Mouse (Mus musculus) stomach, postnatal 0 days (tissue): Measurements from ENCODE around the gene Tex44. TPM values are rescaled to one million over a fixed set of nuclear protein-coding genes. Genes with fewer than 3 reads are reported as not detected.
A peak's percentile ranks its signal among the peaks of the same experiment; 100 is the strongest.

Source experiments
- ATAC-seq: fragments of 200-750 bp; cut with Nextera tagmentation; 2 replicates; pipeline ENCODE4 v1.8.0; 2017; ENCODE audit not compliant: low FRiP score, low TSS enrichment
- DNase-seq: peaks from one replicate; pipeline ENCODE4 v3.0.0-alpha.2; 2016; ENCODE audit warnings: low spot score
- H3K27ac ChIP-seq: fragments of 300-500 bp; sonication (generic); replicated peaks from 2 replicates; pipeline ENCODE4 v1.5.1; 2014; ENCODE audit warnings: mild to moderate bottlenecking, control low read depth
- H3K27me3 ChIP-seq: fragments of 300-500 bp; sonication (generic); 2 replicates; pipeline ENCODE4 v1.6.1; 2014; ENCODE audit warnings: low read length; ENCODE audit not compliant: control insufficient read depth, insufficient read depth
- H3K36me3 ChIP-seq: fragments of 300-500 bp; sonication (generic); 2 replicates; pipeline ENCODE4 v1.6.1; 2014; ENCODE audit warnings: low read length, mixed read lengths; ENCODE audit not compliant: control insufficient read depth, insufficient read depth
- H3K4me1 ChIP-seq: fragments of 300-500 bp; sonication (generic); replicated peaks from 2 replicates; pipeline ENCODE4 v1.6.1; 2014; ENCODE audit warnings: antibody characterized with exemption; ENCODE audit not compliant: control insufficient read depth, insufficient read depth
- H3K4me2 ChIP-seq: fragments of 300-500 bp; sonication (generic); replicated peaks from 2 replicates; pipeline ENCODE4 v1.6.1; 2014; ENCODE audit warnings: low read depth, mild to moderate bottlenecking, control low read depth, moderate library complexity
- H3K4me3 ChIP-seq: fragments of 300-500 bp; sonication (generic); 2 replicates; pipeline ENCODE4 v1.5.1; 2014; ENCODE audit warnings: low read depth, low read length, control low read depth
- H3K9ac ChIP-seq: fragments of 300-500 bp; sonication (generic); 2 replicates; pipeline ENCODE4 v1.6.1; 2014; ENCODE audit warnings: mild to moderate bottlenecking, low read length, control low read depth, mixed read lengths
- H3K9me3 ChIP-seq: fragments of 300-500 bp; sonication (generic); 2 replicates; pipeline ENCODE4 v1.6.1; 2016; ENCODE audit warnings: low read length; ENCODE audit not compliant: control insufficient read depth
- CTCF ChIP-seq: IDR thresholded peaks from 2 replicates; pipeline ENCODE4 v1.5.1; 2016; ENCODE audit warnings: antibody characterized with exemption, low read depth, mild to moderate bottlenecking, moderate library complexity
- EP300 ChIP-seq: optimal IDR thresholded peaks from 2 replicates; pipeline ENCODE3; 2016; ENCODE audit warnings: antibody characterized with exemption
- WGBS: fragments of 180-500 bp; shearing (Covaris S2); extraction: QIAGEN DNeasy Blood & Tissue Kit; methylation state at CpG from one replicate; pipeline ENCODE4 v1.1.7; 2014; 5-methylcytosine and 5-hydroxymethylcytosine counted together
- polyA plus RNA-seq: library from polyadenylated mRNA; unstranded; fragments of >200 nt; fragmentation: Nextera tagmentation; extraction: Ambion mirVana; gene quantifications from 2 replicates; pipeline ENCODE4 v1.2.1, GENCODE M21; 2015

Gene Tex44
- polyA plus RNA-seq, 1 experiment from 2014 or later = not detected

- H3K4me3 ChIP-seq = no peak overlapping the region
- no peaks in the 10 kb centered on the region for H3K36me3 ChIP-seq
- DNase-seq (no peak), ATAC-seq (no peak)
- H3K4me1 ChIP-seq = peaks cover 19% of the 10 kb centered on the region
- H3K27me3 ChIP-seq = no peaks in the 10 kb centered on the region
- no peak overlapping the region for H3K27ac ChIP-seq
- H3K9me3 ChIP-seq = no peaks in the 10 kb centered on the region
- H3K4me2 ChIP-seq = no peak overlapping the region
- no peak for TF ChIP-seq EP300
- TF ChIP-seq CTCF = peak; percentile 72
- 55% methylated on average over 2 of the region's 2 CpGs for WGBS
- H3K9ac ChIP-seq = no peak overlapping the region
Measured at GRCm38 (mm10) chr1:86438501-86438900, 12.4 kb downstream of the Tex44 start.

DNA sequence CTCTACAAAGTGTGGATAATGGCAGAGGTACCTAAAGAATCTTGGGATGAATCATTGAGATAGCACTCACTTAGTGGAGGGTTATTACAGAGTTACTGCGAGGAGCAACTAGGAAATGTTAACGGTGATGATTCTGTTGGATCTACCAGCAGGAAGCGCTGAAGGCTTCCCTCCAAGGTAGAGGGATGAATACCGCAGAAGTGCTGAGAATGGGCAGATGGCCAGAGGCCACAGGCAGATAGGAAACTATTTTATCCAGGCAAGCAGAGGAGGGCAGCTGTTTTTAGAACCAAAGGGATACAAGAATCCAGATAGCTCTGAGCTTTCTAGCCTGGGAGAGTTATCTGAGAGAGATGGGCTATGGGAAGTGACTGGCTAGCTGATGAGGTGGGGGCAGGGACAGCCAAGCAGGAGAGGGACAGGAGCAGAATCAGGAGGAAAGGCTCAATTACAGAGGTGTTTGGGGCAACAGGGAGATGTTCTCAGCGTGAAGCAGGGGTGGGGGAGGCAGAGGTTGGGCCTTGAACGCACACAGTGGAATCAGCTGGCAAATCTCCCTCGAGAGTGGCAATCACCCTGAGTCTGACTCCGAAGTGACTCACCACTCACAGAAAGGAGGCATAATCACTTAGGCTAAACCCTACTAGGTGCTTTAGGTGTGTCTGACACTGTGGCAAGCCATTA lies 13.5 kb downstream of the Tex44 start:
- DNase-seq (no peak), ATAC-seq (peak; percentile 3; the same call in 1 of the 2 replicates)
- no peak overlapping the region for H3K4me3 ChIP-seq
- no peak overlapping the region for H3K4me2 ChIP-seq
- H3K27me3 ChIP-seq = no peaks in the 10 kb centered on the region
- H3K4me1 ChIP-seq = peaks cover 20% of the 10 kb centered on the region
- WGBS = 35% methylated on average over 8 of the region's 8 CpGs
- H3K36me3 ChIP-seq = no peaks in the 10 kb centered on the region
- no peak overlapping the region for H3K9ac ChIP-seq
- H3K9me3 ChIP-seq = no peaks in the 10 kb centered on the region
- TF ChIP-seq CTCF (no peak; the same call in 1 of the 2 replicates), EP300 (no peak)
- peak overlapping the region; percentile 100 for H3K27ac ChIP-seq

DNA sequence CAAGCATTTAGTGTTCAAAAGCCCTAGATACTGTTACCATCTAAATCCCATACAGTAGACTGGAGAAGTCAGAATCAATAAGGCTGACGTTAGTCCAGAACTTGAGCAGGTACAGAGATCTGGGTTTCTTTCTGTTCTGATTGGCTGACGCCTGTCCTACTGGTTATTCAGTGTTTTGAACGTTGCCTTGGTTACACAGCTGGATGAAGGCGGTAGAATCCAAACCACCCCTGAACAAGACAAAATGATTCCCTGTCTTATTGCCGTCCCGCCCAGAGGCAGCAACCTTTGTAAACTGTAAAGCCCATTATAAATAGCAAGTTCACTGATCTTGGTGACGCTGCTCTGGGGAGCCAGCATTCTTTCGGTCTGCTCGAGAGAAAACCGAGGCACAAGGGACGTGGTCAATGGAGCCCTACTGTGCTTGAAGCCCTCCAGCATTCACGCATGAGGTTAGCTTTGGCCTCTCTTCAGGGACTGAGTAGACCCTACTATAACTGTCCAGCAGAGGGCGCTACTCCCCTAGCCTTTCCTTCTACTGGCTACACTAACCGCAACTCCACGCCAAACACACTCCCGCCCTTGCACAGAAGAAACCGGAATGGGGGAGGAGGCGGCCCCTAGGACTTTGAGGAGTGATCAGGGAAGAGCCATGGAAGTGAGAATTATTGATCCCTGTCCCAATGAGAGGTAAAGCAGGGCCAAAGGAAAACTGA lies 14.2 kb downstream of the Tex44 start:
- TF ChIP-seq CTCF (peak; percentile 99), EP300 (no peak)
- WGBS = 5% methylated on average over 18 of the region's 18 CpGs
- Histone ChIP-seq H3K9ac (peak overlapping the region; percentile 56; the same call in 1 of the 2 replicates), H3K4me1 (peaks cover 15% of the 10 kb centered on the region), H3K4me3 (peak overlapping the region; percentile 23), H3K9me3 (no peaks in the 10 kb centered on the region), H3K27ac (peak overlapping the region; percentile 100), H3K4me2 (peak overlapping the region; percentile 81), H3K27me3 (no peaks in the 10 kb centered on the region), H3K36me3 (no peaks in the 10 kb centered on the region)
- ATAC-seq = peak; percentile 80
- DNase-seq = peak; percentile 93

DNA sequence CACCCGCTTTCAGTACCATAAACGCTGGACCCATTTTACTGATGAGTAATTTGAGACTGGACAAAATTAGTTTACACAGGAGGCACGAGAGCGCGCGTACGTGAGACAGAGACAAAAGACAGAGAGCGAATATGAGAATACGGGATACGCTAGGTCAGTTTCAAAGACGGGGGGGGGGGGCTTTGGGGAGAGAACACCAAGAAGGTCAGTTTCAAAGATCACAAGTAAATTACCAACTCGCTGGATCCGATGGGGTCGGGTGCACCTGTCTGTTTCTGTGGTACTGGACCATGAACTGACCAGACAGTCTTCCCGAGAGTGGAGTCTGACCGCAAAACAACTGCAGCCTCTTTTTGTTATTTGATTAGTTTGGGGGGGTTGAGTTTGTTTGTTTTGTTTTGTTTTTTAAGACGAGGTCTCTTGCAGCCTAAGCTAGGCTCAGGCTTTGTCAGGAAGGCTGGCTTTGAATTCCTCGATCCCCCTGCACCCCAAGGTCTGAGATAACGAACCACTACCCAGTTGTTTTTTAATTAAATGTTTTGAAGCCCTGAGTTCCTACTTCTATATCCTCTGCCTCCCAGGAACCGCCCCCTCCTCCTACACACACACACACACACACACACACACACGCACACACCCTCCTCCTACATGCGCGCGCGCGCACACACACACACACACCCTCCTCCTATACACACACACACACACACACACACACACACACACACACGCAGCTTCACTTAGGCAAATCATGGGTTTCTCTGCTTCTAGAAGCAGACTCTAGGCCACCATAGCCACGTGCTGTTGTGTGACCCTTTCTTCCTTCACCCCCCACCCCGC lies 15.0 kb downstream of the Tex44 start:
- H3K36me3 ChIP-seq = no peaks in the 10 kb centered on the region
- ATAC-seq = peak; percentile 35
- H3K9ac ChIP-seq = peak overlapping the region; percentile 88
- peak overlapping the region; percentile 81 for H3K4me2 ChIP-seq
- H3K27ac ChIP-seq = peak overlapping the region; percentile 100
- H3K4me3 ChIP-seq = peak overlapping the region; percentile 48
- H3K4me1 ChIP-seq = peaks cover 11% of the 10 kb centered on the region
- under 1% methylated on average over 29 of the region's 29 CpGs for WGBS
- H3K27me3 ChIP-seq = no peaks in the 10 kb centered on the region
- TF ChIP-seq EP300 (peak; percentile 10), CTCF (0 out of 2 replicates have a peak, but pooled peaks have one; percentile 4)
- no peaks in the 10 kb centered on the region for H3K9me3 ChIP-seq
- DNase-seq = peak; percentile 89

DNA sequence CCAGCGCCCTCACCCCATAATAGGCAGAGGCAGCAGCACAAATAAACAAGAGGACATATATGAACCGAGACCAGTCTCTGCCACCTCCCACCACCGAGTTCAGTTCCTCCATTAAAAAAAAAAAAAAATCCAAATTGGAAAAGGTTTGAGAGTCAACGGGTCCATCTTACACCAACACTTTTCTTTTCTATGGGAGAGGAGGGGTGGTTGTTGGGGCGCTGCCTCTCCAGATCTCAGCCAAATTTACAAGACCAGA lies 15.5 kb downstream of the Tex44 start:
- Histone ChIP-seq H3K9me3 (no peaks in the 10 kb centered on the region), H3K27ac (peak overlapping the region; percentile 100), H3K27me3 (no peaks in the 10 kb centered on the region), H3K4me1 (peaks cover 11% of the 10 kb centered on the region), H3K9ac (peak overlapping the region; percentile 88), H3K4me2 (peak overlapping the region; percentile 81), H3K36me3 (no peaks in the 10 kb centered on the region), H3K4me3 (peak overlapping the region; percentile 48)
- no peak for TF ChIP-seq CTCF
- TF ChIP-seq EP300 = no peak
- WGBS = 0% methylated on average over 5 of the region's 5 CpGs
- DNase-seq = no peak
- no peak for ATAC-seq
